Mouse (Mus musculus): ENCODE measurements around the gene Myl12a. TPM values are rescaled to one million over a fixed set of nuclear protein-coding genes. Genes with fewer than 3 reads are reported as not detected.

The Myl12a gene
- total and polyA plus RNA-seq, 3 experiments, result 617 to 1,002 (median 822) TPM

GRCm38 (mm10) chr17:71004186-71004960 lies 1.7 kb upstream of the Myl12a start:
- Histone ChIP-seq H3K27ac (peak overlapping the region; percentile 100), H3K4me3 (no peak overlapping the region), H3K36me3 (ENCODE audit: control insufficient read depth, insufficient read depth, low read length) (peaks cover 11% of the 10 kb centered on the region), H3K27me3 (ENCODE audit: control insufficient read depth, insufficient read depth, low read length) (no peaks in the 10 kb centered on the region), H3K4me1 (ENCODE audit: control insufficient read depth, insufficient read depth, low read length) (peaks cover 8% of the 10 kb centered on the region), H3K9ac (ENCODE audit: low read depth, low read length) (no peak overlapping the region), H3K79me2 (replicated peaks; ENCODE audit: control insufficient read depth, insufficient read depth, low read length) (peaks cover 2% of the 10 kb centered on the region; the same call in 1 of the 2 replicates)
- intact Hi-C loops (cut with DNase I), result loop anchor here (5.0 kb wide), 1 partner anchor 178 kb away; the partner anchor contains the start of gene Lpin2
- WGBS, result 75% methylated on average over 10 of the region's 10 CpGs
- DNase-seq, result peak; percentile 31 to 57
- TF ChIP-seq CTCF (IDR thresholded peaks at IDR 0.05) (peak; percentile 66), EP300 (IDR thresholded peaks at IDR 0.05; ENCODE audit: insufficient read depth, low read depth, low read length) (peak; percentile 71; the same call in 1 of the 2 replicates), POLR2A (IDR thresholded peaks at IDR 0.05; ENCODE audit: insufficient read depth, low read depth, low read length) (peak; percentile 70)

- TF ChIP-seq CTCF (IDR thresholded peaks at IDR 0.05), result no peak
- no peak for TF ChIP-seq POLR2A (IDR thresholded peaks at IDR 0.05; ENCODE audit: insufficient read depth, low read depth, low read length)
- Histone ChIP-seq H3K9ac (ENCODE audit: low read depth, low read length) (peak overlapping the region; percentile 26; the same call in 1 of the 2 replicates), H3K4me1 (ENCODE audit: control insufficient read depth, insufficient read depth, low read length) (peaks cover 8% of the 10 kb centered on the region), H3K27ac (peak overlapping the region; percentile 100), H3K79me2 (replicated peaks; ENCODE audit: control insufficient read depth, insufficient read depth, low read length) (peaks cover 2% of the 10 kb centered on the region; the same call in 1 of the 2 replicates), H3K27me3 (ENCODE audit: control insufficient read depth, insufficient read depth, low read length) (no peaks in the 10 kb centered on the region), H3K4me3 (no peak overlapping the region), H3K36me3 (ENCODE audit: control insufficient read depth, insufficient read depth, low read length) (peaks cover 15% of the 10 kb centered on the region)
- intact Hi-C loops (cut with DNase I), result loop anchor here (2.0 to 5.0 kb wide), 2 partner anchors 15 to 179 kb away; partner anchors contain the start of gene Lpin2
- no peak for DNase-seq
- 65% methylated on average over 2 of the region's 2 CpGs for WGBS
Observed at GRCm38 (mm10) chr17:71003721-71004120, 1.0 kb upstream of the Myl12a start.

- H3K9ac ChIP-seq (ENCODE audit: low read depth, low read length), result peak overlapping the region; percentile 3
- H3K4me1 ChIP-seq (ENCODE audit: control insufficient read depth, insufficient read depth, low read length), result peaks cover 10% of the 10 kb centered on the region
- no peaks in the 10 kb centered on the region for H3K27me3 ChIP-seq (ENCODE audit: control insufficient read depth, insufficient read depth, low read length)
- H3K27ac ChIP-seq, result peak overlapping the region; percentile 100
- H3K79me2 ChIP-seq (replicated peaks; ENCODE audit: control insufficient read depth, insufficient read depth, low read length), result peaks cover 2% of the 10 kb centered on the region; the same call in 1 of the 2 replicates
- DNase-seq, result no peak
- TF ChIP-seq POLR2A (IDR thresholded peaks at IDR 0.05; ENCODE audit: insufficient read depth, low read depth, low read length), result no peak
- peak; percentile 18; the same call in 1 of the 2 replicates for TF ChIP-seq CTCF (IDR thresholded peaks at IDR 0.05)
- TF ChIP-seq EP300 (IDR thresholded peaks at IDR 0.05; ENCODE audit: insufficient read depth, low read depth, low read length), result no peak
- intact Hi-C loops (cut with DNase I), result loop anchor here (2.0 to 5.0 kb wide), 2 partner anchors 16 to 179 kb away; partner anchors contain the start of gene Lpin2
- peak overlapping the region; percentile 45 for H3K4me3 ChIP-seq
- 35% methylated on average over 4 of the region's 4 CpGs for WGBS
- H3K36me3 ChIP-seq (ENCODE audit: control insufficient read depth, insufficient read depth, low read length), result peaks cover 18% of the 10 kb centered on the region
Observed at GRCm38 (mm10) chr17:71003112-71003511, 434 bp upstream of the Myl12a start.

- WGBS, result under 1% methylated on average over 61 of the region's 65 CpGs
- intact Hi-C loops (cut with DNase I), result loop anchor here (2.0 to 5.0 kb wide), 2 partner anchors 17 to 180 kb away; partner anchors contain the start of gene Lpin2
- peaks cover 2% of the 10 kb centered on the region; the same call in 1 of the 2 replicates for H3K79me2 ChIP-seq (replicated peaks; ENCODE audit: control insufficient read depth, insufficient read depth, low read length)
- peak; percentile 99 to 100 for DNase-seq
- H3K9ac ChIP-seq (ENCODE audit: low read depth, low read length), result peak within 1 kb of the TSS; percentile 99
- peaks cover 20% of the 10 kb centered on the region for H3K36me3 ChIP-seq (ENCODE audit: control insufficient read depth, insufficient read depth, low read length)
- H3K4me3 ChIP-seq, result peak within 1 kb of the TSS; percentile 65
- no peaks in the 10 kb centered on the region for H3K27me3 ChIP-seq (ENCODE audit: control insufficient read depth, insufficient read depth, low read length)
- TF ChIP-seq EP300 (IDR thresholded peaks at IDR 0.05; ENCODE audit: insufficient read depth, low read depth, low read length), result peak; percentile 46; the same call in 1 of the 2 replicates
- TF ChIP-seq POLR2A (IDR thresholded peaks at IDR 0.05; ENCODE audit: insufficient read depth, low read depth, low read length), result peak; percentile 92
- peak; percentile 66 for TF ChIP-seq CTCF (IDR thresholded peaks at IDR 0.05)
- peaks cover 12% of the 10 kb centered on the region for H3K4me1 ChIP-seq (ENCODE audit: control insufficient read depth, insufficient read depth, low read length)
- peak within 1 kb of the TSS; percentile 100 for H3K27ac ChIP-seq
Observed at GRCm38 (mm10) chr17:71002081-71002743, 466 bp downstream of the Myl12a start, which contains the start of gene Myom1. Gene Myom1 (plus strand): TSS chr17:71002633.

GRCm38 (mm10) chr17:71001699-71002080 lies 988 bp downstream of the Myl12a start:
- peak overlapping the region; percentile 100 for H3K27ac ChIP-seq
- H3K36me3 ChIP-seq (ENCODE audit: control insufficient read depth, insufficient read depth, low read length), result peaks cover 22% of the 10 kb centered on the region
- under 1% methylated on average over 41 of the region's 43 CpGs for WGBS
- TF ChIP-seq EP300 (IDR thresholded peaks at IDR 0.05; ENCODE audit: insufficient read depth, low read depth, low read length) (no peak), CTCF (IDR thresholded peaks at IDR 0.05) (no peak), POLR2A (IDR thresholded peaks at IDR 0.05; ENCODE audit: insufficient read depth, low read depth, low read length) (no peak)
- H3K79me2 ChIP-seq (replicated peaks; ENCODE audit: control insufficient read depth, insufficient read depth, low read length), result peaks cover 4% of the 10 kb centered on the region; the same call in 1 of the 2 replicates
- peaks cover 13% of the 10 kb centered on the region for H3K4me1 ChIP-seq (ENCODE audit: control insufficient read depth, insufficient read depth, low read length)
- intact Hi-C loops (cut with DNase I), result loop anchor here (2.0 to 5.0 kb wide), 2 partner anchors 17 to 181 kb away; partner anchors contain the start of gene Lpin2
- H3K9ac ChIP-seq (ENCODE audit: low read depth, low read length), result peak overlapping the region; percentile 99
- DNase-seq, result no peak
- H3K27me3 ChIP-seq (ENCODE audit: control insufficient read depth, insufficient read depth, low read length), result no peaks in the 10 kb centered on the region
- peak overlapping the region; percentile 65 for H3K4me3 ChIP-seq

All from heart, adult 2 months (tissue).